Mouse (Mus musculus) mature B cell (primary cell): ENCODE results near the gene Celf1.

Experiments
- in situ Hi-C: fragments of 300-500 bp; cut with MboI; formaldehyde crosslinking; loops from 2 replicates; pipeline ENCODE4 v1.14.3; 2019

Gene Celf1

DNA sequence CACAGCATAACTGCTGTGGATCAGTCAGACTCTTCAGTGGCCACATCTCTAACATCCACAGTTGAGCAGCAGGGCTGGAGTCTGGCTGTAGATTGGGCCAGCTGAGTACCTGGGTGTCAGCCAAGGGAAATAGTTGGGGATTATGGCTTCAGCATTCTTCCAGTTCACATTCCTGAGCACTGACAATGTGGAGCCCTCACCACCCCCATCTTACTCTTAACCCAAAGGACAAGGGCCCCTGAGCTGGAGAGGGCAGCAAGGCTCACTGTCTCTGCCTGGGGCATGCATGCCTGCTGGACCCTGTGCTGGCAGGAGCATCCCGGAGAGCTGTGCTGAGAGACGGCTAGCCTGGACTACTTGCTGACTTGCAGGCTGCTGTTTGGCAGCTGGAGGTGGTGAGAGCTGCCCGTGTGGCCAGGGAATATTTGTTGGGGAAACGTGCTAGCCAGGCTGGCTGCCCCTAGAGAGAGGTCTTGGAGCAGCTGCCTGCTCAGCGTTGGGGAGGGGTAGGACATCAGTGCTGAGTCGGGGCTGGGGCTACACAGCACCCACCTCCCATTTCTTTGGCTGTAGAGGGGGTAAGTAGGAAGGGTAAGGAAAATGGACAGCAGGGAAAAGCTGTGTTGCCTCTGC, 121.8 kb downstream of the Celf1 start:
- in situ Hi-C loops, result no loop called here

DNA sequence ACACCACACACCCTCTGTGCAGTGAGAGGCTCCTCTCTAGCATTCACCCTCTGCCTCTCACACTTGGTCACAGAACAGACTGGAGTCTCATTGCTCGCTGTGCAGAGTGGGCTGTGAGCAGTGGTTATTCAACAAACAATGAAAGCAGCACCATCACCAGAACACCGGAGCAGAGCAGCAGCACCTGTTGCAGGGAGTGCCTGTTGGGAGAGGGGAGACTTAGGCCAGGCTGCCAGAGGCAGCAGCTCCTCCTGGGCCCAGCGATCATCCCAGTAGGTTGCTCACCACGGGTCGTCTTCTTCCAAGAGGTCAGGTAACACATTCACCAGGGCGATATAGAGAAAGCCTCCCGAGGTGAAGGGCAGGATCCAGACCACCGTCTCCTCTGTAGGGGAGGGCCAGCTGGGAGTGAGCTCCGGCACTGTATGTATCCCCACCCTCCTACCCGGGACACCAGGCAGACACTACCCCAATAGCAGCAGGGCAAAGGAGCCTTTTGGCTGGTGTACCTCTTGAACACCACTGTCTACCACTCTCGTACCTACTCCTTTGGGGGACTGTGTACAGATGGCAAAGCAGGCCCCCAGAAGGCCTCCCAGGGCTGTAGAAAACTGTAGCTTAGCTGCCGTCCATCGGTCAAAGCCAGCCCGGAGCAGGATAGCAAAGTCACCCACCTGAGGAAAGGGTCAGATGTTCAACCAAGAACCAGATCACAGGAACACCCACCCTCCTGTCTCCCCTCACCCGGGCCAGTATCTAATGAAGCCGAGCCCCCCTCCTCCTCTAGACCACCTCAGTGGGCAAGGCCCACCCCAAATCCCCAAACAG, 122.8 kb downstream of the Celf1 start:
- in situ Hi-C loops, result no loop called here

DNA sequence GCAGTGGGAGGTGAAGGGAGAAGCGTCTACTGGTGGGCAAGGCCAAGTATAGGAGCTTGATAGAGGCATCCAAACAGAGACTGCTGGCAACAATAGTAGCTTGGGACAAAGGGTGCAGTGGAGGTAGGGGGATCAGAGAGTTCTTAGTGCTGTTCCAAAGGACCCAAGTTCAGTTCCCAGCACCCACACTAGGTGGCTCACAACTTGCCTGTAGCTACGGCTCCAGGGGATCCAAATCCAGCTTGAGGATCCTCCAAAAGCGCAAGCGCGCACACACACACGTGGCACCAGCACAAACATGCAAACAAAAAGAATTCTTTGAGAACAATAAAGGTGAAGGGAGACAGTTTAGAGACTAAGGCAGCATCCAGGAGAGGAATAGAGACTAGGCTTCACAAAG, 124.0 kb downstream of the Celf1 start:
- in situ Hi-C loops, result no loop called here

DNA sequence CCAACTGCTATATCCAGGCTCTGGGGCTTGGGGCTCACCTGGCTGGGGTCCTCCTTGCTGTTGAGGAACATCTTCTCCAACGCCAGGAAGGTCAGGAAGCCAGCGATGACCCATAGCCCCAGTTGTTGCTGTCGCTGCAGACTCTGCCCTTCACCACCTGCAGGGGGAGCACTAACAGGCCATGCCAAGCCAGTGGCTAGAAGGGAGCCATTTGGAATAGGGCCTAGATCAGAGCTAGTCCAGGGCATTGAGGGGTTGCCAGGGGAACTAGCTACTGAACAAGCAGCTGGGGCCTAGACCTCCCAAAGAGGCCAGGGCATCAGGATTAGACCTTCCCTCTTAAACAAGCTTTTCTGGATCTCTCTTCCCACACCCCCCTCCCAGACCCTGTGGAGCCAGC, 125.4 kb downstream of the Celf1 start:
- in situ Hi-C loops, result no loop called here

DNA sequence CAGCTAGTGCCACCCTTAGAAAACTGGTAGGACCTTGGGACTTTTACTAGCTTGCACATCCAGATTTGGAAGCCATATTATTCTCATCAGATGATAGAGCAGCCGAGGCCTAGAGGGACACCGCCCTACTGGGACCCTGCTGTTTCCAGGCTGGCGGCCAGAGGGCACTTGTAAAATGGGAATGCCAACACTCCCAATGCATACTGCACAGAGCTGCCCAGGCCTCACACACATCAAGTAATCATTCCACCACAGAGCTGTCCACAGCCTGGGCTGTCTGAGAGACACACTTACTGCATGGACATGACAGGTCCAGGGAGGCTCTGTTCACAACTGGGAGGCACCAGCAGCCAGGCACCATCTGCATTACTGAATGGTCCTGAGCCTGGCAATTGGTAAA, 126.3 kb downstream of the Celf1 start:
- in situ Hi-C loops, result no loop called here

DNA sequence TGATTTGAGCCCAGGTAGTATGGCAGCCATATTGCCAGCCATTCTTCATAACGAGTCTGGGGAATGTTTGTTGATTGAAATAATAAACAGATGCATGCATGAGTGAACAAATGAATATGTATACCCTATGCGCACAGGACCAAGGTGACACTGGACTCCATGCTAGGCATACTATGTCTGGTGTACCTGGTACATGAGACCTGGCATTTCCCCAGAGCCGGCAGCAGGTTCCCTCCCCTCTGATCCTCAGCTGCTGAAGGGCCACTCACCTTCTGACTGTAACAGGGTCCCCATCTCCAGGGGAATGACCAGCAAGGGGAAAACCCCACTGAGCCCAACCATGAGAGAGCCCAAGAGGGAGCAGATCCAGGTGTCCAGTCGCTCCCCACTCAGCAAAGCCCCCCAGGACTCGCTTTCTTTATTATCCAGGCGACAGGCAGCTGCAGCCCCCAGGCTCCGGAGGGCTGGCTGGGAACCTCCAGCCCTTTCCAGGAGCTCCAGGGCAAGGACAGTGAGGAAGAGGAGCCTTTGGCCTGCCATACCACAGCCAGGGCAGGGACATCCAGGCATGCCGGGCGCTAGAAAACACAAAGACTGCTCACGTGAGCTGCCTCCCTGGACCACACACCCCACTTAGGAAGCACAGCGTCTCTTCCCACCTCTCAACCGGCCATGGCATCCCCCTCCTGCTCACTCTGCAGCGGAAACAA, 128.1 kb downstream of the Celf1 start:
- in situ Hi-C loops, result no loop called here

DNA sequence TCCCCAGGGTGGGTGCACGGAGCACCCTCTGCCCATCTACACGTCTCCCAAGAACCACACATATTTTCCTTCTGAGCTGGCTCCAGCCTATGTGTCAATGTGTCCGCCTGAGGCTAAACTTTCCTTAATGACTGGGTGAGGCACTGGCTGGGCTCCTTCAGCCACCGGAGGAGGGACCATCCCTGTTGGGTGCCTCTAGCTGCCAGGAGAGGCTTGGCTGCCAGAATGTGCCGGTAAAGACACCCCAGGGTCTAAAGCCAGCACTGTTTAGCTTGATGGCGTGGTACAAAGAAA, 128.6 kb downstream of the Celf1 start:
- in situ Hi-C loops, result no loop called here
